Mouse (Mus musculus) telencephalon, adult 2 months (tissue): ENCODE measurements around the gene F5.

Experiments
- DNase-seq: peaks from one replicate; pipeline ENCODE4 v3.0.0-alpha.2; 2011; ENCODE audit warnings: low read depth, low spot score

The F5 gene

DNA sequence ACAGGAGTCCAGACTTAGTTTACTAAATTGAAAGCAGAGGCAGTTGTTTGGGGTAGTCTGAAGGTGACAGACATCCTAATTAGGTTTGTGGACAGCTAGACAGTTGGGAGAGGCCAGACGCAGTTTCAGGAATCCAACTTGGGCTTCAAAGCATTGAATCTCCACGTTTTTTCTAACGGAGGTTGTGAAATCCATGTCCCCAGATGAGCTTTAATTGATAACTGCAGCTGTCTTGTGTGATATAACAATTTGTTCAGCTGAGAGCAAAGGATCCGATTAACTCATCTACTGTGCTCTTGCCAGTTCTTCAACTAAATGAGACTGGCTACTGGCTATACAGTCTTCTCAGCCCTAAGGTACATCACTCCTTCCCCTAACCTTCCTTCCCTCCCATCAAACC is 6.9 kb downstream of the F5 start:
- no peak for DNase-seq

DNA sequence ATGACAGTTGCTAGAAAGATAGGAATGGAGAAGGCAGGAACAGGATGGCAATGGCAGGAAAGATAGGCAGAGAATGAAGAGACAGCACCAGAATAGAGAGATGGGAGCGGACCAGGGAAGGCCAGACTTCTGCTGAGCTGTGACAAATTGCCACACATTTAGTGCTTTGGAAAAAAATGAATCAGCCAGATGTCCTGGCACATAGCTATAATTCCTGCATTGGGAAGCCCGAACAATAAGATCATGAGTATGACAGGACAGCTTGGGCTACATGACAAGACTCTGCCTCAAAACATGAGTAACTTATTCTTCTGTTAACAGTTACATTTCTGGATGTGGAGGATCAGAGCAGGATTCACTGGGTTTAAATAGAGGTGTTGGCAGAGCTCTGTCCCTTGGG is 8.1 kb downstream of the F5 start:
- no peak for DNase-seq

GRCm38 (mm10) chr1:164162745-164163144 is 11.1 kb downstream of the F5 start:
- DNase-seq: no peak

- DNase-seq: no peak
Measured at GRCm38 (mm10) chr1:164168818-164169217, 17.2 kb downstream of the F5 start.

DNA sequence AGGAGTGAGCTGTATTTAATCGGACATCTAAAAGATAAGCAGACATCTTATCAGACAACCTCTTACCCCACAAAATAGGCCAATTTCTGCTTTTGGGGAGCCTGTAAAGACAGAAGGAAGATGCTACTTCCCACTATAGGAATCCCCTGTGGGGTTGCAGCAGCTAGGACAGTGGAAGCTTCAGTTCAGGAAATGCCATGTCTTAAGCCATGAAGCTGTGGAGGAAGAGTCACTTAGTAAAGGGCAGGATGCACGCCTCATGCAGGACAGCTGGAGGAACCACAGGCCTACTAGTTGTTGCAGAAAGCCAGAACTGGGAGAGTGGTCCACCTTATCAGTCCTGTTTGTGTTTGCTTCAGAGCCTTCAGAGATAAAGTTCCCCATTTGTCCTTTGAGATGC is 18.8 kb downstream of the F5 start:
- no peak for DNase-seq

- DNase-seq: no peak
Measured at GRCm38 (mm10) chr1:164173145-164173544, 21.5 kb downstream of the F5 start.

DNA sequence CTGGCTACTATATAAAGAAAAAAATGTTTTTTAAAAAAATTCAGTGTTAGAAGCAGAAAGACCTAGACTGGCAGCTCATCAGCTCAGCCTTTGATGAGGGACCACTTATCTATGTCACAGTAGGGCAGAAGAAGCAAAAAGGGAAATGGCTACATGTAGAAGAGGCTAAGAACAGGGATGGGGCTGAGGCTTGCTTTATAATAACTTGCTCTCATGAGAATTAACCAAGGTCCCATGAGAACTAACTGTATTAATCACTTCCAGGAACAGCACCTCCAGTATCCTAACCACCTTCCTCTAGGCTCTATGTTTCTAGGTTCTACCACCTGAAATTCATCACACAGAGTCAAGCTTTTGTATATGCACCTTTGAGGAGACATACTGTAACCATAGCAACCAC is 25.2 kb downstream of the F5 start:
- no peak for DNase-seq

DNA sequence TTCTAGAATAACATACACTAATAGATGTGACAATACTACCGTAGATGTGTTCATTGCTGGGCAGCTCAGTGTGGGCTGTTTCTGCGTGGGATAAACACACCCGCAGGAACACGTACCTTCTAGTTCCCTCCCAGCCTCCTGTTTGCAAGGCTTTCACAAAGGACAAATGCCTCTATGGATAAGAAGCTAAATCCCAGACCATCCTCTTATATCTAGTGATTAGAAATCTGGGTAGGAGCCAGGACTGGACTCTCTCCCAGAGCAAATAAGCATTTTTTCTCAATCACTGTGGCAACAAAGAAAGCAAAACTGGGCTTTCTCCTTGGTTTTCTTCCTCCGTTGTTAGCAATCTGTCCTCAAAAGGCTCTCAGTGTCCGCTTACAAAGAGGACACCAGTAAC is 26.8 kb downstream of the F5 start:
- DNase-seq: no peak

- DNase-seq: peak; percentile 31
Measured at GRCm38 (mm10) chr1:164184142-164184870, 32.7 kb downstream of the F5 start.

- no peak for DNase-seq
Measured at GRCm38 (mm10) chr1:164184871-164185223, 33.2 kb downstream of the F5 start.

DNA sequence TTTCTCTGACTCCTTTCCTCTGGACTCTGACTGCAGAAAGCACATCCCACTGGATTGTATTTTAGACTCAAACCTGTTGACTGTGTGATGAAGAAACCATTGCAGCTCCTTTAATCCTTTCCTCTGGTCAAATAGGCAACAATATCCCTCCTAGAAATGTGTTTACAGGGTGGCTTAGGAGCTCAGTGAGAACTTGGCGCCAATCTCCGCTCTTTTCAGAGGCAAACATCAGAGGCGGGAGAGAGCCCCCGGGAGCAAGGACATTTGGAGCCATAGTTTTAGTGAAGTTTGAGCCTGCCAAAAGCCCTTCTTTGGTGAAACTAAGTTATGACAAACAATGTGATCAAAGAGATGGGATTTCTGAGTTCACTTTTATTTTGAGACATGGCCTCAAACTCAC is 33.7 kb downstream of the F5 start:
- no peak for DNase-seq

GRCm38 (mm10) chr1:164187002-164187560 is 35.4 kb downstream of the F5 start:
- no peak for DNase-seq

GRCm38 (mm10) chr1:164199551-164199950 is 47.9 kb downstream of the F5 start:
- DNase-seq: no peak

GRCm38 (mm10) chr1:164208437-164208836 is 56.8 kb downstream of the F5 start:
- DNase-seq: no peak

DNA sequence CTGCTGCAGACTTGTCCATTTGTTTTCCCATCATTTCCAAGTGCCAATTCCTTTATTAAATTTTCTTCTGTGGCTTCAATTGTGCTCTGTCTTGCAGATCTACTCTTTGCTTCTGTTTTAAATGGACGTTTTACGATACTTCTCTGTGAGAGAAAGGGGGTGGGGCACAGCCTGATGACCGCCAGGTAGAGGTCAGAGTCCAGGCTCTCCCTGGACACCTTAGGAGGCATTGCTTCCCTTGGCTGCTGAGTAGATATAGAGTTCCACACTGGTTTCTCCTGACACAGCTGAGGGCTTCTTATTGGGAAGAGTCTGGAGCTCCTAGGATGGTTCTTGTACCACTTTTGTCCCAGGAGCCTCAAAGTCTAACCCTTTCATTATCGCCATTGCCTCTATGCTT is 59.3 kb downstream of the F5 start:
- no peak for DNase-seq

- DNase-seq: no peak
Measured at GRCm38 (mm10) chr1:164212686-164213085, 61.0 kb downstream of the F5 start.

DNA sequence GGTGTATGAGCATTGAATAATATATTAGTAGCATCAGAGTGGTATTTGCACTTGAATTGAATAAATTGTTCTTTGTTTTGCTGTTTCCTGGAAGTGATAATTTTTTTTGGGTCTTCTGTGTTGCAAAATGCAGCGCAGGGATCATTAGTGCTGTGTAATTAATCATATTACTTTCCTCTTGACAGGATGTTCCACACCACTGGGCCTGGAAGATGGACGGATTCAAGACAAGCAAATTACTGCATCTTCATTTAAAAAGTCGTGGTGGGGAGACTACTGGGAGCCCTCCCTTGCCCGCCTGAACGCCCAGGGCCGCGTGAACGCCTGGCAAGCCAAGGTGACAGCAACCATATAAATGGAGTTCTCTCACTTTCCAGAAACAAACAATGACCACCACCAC is 62.6 kb downstream of the F5 start:
- no peak for DNase-seq

DNA sequence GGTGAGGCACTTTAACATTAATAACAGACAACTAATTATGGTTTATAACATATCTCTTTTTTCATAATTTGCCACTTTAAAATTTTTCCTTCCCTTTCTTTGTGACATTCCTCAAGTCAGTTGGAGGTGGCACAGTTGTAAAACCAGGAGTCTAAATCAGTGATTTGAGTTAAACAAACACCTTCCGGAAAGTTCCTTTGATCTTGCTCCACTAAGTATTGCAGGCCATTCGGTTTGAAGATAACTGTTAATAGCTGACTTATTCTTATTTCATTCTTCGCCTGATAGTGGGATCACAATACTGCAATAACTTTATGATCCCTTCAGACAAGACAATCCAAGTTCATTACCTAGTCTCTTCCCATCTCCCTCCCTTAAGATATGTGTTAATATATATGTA is 63.5 kb downstream of the F5 start:
- DNase-seq: no peak

DNA sequence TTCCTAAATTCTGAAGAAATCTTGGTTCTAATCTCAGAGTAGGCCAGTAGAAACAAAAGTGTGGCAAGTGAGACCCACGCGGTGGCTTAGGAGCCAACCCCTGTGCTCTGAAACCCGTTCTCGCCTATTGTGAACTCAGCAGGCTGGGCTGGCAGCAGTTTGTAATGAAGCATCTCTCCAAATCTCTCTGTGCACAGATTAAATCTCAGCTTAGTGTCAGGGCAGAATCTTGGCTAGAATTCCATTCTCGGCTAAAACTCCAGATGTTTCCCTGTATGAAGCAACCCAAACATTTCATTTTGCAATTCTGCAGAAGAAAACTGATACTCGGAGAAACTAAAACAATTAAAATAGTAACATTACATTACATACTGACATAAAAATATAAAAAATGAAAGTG is 63.9 kb downstream of the F5 start:
- DNase-seq: no peak

DNA sequence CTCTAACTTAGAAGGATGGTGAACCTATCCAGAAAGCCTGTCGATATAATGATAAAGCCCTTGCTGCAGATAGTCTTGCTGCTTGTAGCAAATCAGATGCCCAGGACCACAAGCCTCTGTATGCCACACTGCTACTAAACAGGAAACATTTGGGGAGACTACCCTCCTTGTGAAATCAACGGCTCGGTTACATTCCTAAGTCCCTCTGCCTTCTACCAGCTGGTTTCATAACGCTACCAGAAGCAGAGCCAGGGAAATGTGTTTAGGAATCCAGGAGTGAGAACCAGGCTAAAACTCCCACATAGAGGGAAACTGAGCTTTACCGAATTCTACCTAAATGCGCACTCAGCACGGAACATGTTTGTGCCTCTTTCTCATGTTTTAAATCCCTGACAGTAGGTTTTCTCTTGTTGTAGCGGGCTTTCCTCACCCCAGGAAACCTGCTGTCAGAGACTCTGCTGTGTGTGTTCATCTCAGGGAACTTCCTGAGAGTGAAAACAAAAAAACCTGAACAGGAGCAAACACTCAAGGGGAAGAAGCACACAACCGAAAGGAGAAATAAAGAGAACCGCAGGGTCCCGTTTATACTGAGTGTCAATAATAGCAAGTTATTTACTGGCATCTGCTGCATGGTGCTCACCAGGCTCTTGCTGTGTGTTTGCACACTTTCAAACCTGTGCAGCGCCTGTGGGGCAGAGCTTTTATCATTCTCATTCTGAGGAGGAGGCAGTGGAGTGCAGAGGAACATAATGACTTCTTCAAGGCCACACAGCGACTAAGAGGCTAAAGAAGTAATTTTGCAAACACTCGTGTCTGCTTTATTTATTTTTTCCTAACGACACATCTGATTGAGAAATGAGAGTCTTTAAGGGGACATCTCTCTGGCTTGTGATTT is 66.4 kb downstream of the F5 start:
- DNase-seq: peak; percentile 44

DNA sequence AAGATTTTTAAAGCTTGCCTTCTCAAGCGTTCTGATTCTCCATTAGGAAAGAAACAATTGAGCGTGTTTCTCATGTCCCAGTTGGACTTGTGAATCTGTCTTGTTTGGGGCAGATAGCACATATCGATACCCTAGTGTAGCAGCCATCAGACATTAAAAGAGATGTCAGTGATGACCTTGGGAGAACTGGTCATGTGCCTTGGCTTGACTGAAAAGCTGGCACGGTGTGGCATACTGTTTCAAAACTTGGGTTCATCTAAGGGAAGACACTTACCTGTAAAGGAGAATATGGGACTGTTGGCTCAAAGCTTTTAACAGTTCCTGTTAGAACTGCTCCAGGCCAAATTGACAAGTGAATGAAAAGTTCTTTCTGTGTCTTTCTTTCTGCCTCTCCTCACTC is 68.6 kb downstream of the F5 start:
- DNase-seq: no peak

DNA sequence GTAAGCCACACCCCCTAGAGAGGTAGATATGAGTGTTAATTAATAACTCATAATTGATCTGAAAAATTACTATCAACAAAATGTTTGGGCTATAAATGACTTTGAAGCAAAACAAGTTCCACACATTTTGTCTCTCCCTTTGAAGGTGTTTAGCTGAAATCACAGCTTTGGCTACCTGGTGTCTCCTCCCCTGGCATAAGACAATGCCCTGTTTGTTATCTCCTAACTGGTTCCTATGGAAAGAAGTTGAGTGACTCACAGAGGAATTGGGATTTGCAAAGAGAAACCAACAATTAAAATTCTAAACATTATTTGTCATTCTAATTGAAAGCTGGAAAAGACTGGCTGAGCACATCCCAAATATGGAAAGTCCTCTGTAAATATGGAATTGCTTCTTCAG is 71.5 kb downstream of the F5 start:
- DNase-seq: no peak
